Comparison of ENCODE assay signal across 15 mouse cellular contexts in the genomic region with DNA sequence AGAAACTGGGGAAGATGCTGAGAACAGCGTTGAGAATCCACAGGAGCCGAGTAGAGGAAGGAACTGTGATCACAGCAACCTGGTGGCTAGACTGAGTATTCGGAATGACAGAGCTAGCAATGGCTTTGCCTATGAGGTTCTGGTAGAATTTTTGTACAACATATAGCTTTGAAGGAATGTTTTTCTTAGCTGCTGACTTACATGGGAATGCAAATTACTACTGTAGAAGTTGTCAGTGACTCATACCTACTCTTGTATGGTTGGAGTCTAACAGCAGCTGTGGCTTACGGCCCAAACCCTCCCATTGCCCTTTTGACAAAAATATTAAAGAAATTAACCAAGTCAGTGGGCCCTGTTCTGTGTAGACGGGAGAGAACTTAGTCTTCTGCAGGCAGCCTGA.
"Had no signal": no experiment of that assay in that cellular context is flagged by ENCODE, and none has a peak within 500 bp of the region (broad histone marks: within the 10 kb centered on the region; RNA-seq: fewer than 3 reads in every experiment).

No protein-coding gene starts in this region.

- H3K9me3 ChIP-seq: kidney, embryonic 15.5 days; liver, embryonic 13.5 days; midbrain, embryonic 13.5 days; neural tube, embryonic 12.5 days; neural tube, embryonic 15.5 days had no signal

- H3K4me3 ChIP-seq: kidney, embryonic 15.5 days; left cerebral cortex, adult 2 months; liver, embryonic 13.5 days; midbrain, embryonic 13.5 days; neural tube, embryonic 12.5 days; neural tube, embryonic 15.5 days had no signal

- H3K9ac ChIP-seq: kidney, embryonic 15.5 days; liver, embryonic 13.5 days; midbrain, embryonic 13.5 days; neural tube, embryonic 12.5 days; neural tube, embryonic 15.5 days had no signal

- H3K27ac ChIP-seq: kidney, embryonic 15.5 days; left cerebral cortex, adult 2 months; liver, embryonic 13.5 days; midbrain, embryonic 13.5 days; neural tube, embryonic 12.5 days; neural tube, embryonic 15.5 days had no signal

- ATAC-seq: midbrain, embryonic 13.5 days had no signal

- H3K27me3 ChIP-seq: kidney, embryonic 15.5 days; liver, embryonic 13.5 days; midbrain, embryonic 13.5 days; neural tube, embryonic 12.5 days; neural tube, embryonic 15.5 days had no signal

- DNase-seq: kidney, adult 2 months; kidney, postnatal 10 days; kidney, postnatal 36 days; layer of hippocampus, postnatal 36 days; liver, embryonic 13.5 days; lung, adult 2 months; lung, postnatal 14 days; lung, postnatal 4 days; thymus, adult 18-20 months; thymus, postnatal 36 days had no signal

- H3K4me2 ChIP-seq: kidney, embryonic 15.5 days; liver, embryonic 13.5 days; midbrain, embryonic 13.5 days; neural tube, embryonic 12.5 days; neural tube, embryonic 15.5 days had no signal

- H3K4me1 ChIP-seq: kidney, embryonic 15.5 days; liver, embryonic 13.5 days; midbrain, embryonic 13.5 days; neural tube, embryonic 12.5 days; neural tube, embryonic 15.5 days had no signal
